Mouse (Mus musculus): ENCODE results near the gene Rin2.

DNA sequence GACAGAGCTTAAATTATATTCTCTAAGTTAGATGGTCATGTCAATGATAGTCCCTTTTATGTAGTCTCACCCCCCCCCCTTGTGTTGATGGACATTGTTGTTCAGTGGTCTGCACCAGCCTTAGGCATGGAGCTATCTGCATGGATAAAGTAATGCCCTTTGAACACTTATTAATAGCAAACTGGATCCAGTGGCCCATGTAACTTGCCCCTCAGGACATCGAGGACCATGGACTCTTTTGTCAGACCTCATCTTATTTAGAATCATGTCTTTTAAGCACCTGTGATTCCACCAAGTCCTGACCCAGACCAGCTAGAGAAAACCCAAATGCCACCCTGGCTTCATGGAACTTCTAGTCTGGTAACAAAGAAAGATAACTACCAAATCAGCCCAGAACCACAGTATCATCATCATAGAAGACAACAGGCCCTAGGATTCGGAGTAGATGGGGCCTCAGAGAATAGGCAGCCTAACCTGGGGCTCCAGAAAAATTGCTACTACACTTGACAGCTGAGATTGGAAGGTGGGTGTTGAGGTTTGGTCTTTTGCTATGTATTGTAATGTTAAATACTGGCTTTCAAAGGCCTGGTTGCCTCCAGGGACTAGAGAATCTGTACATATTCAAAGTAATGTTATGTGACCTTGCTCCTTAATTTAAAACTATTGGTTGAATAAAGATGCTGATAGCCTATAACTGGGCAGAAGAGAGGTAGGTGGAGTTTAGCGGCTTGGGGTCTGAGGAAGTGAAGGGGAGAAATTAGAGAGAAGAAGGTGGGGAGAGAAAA lies 113.7 kb downstream of the Rin2 start:
- TF ChIP-seq POLR2A (IDR thresholded peaks at IDR 0.05; ENCODE audit: extremely low read depth, insufficient read depth, low read length) (no peak), CTCF (IDR thresholded peaks at IDR 0.05; ENCODE audit: low read depth, low read length) (no peak)

All from liver, adult 2 months (tissue).